Comparison of ENCODE assay signal across 21 mouse cellular contexts in genomic region chr5:103048011-103048410, GRCm38 (mm10).
DNase-seq lines count a peak whose midpoint lies in the region; ATAC-seq lines count a peak whose summit lies in the region.
"Had no signal": no experiment of that assay in that cellular context is flagged by ENCODE, and none has a peak within 500 bp of the region (broad histone marks: within the 10 kb centered on the region; RNA-seq: fewer than 3 reads in every experiment).

No protein-coding gene starts in this region.

- no peak for DNase-seq in frontal cortex, postnatal 25 days (ENCODE audit: low spot score in 2 of 2)
- DNase-seq in Muller cell, postnatal 12 days (ENCODE audit: inconsistent ontology term) = peak; percentile 55
- peak; percentile 50 for DNase-seq in brain, adult 2 months (ENCODE audit: low read depth, low spot score)
- no peak for DNase-seq in lung, adult 18-20 months
- DNase-seq in heart, postnatal 14 days = no peak
- DNase-seq: adrenal gland, adult 2 months; adrenal gland, adult 8-10 months; adrenal gland, postnatal 10 days; adrenal gland, postnatal 14 days; adrenal gland, postnatal 25 days; adrenal gland, postnatal 36 days; B cell, adult 2 months; cerebellum, adult 11 months; cerebellum, adult 11-12 months; cerebellum, adult 18-20 months; cerebellum, adult 2 months; cerebellum, adult 8-10 months had no signal

- intact Hi-C loops in heart, postnatal 14 days (cut with DNase I) = no loop called here

- ATAC-seq in frontal cortex, adult (ENCODE audit: low TSS enrichment) = peak; percentile 66
- ATAC-seq: activated CD4-positive, CD25-positive, alpha-beta regulatory T cell, adult 4 months; CD4-positive, CD25-positive, alpha-beta regulatory T cell, adult 4 months; Patski had no signal

Comparison
In these comparisons a context has a peak if more than half of its experiments do, and no peak if none do; other contexts are left out.
1. DNase-seq: peak in Muller cell, postnatal 12 days (single experiment) and brain, adult 2 months (single experiment); none in frontal cortex, postnatal 25 days (0 of 2), lung, adult 18-20 months (0 of 2) and heart, postnatal 14 days (0 of 2).